Mouse (Mus musculus): ENCODE results near the gene Arhgap44.

The Arhgap44 gene

GRCm38 (mm10) chr11:65016754-65017153 lies 146.0 kb downstream of the Arhgap44 start:
- DNase-seq (ENCODE audit: inconsistent age in 2 of 2, low spot score in 1 of 2), result no peak

GRCm38 (mm10) chr11:65013906-65014305 lies 148.9 kb downstream of the Arhgap44 start:
- no peak for DNase-seq (ENCODE audit: inconsistent age in 2 of 2, low spot score in 1 of 2)

GRCm38 (mm10) chr11:65006047-65006446 lies 156.7 kb downstream of the Arhgap44 start:
- no peak for DNase-seq (ENCODE audit: inconsistent age in 2 of 2, low spot score in 1 of 2)

GRCm38 (mm10) chr11:65004836-65005235 lies 157.9 kb downstream of the Arhgap44 start:
- DNase-seq (ENCODE audit: inconsistent age in 2 of 2, low spot score in 1 of 2), result peak; percentile 29 to 63

- peak; percentile 72 to 81 for DNase-seq (ENCODE audit: inconsistent age in 2 of 2, low spot score in 1 of 2)
These were observed 159.2 kb downstream of the Arhgap44 start for GRCm38 (mm10) chr11:65003611-65004010.

GRCm38 (mm10) chr11:65001729-65002128 lies 161.0 kb downstream of the Arhgap44 start:
- DNase-seq (ENCODE audit: inconsistent age in 2 of 2, low spot score in 1 of 2), result no peak

- no peak for DNase-seq (ENCODE audit: inconsistent age in 2 of 2, low spot score in 1 of 2)
These were observed 163.1 kb downstream of the Arhgap44 start for GRCm38 (mm10) chr11:64999685-65000084.

- no peak for DNase-seq (ENCODE audit: inconsistent age in 2 of 2, low spot score in 1 of 2)
These were observed 164.3 kb downstream of the Arhgap44 start for GRCm38 (mm10) chr11:64998439-64998838.

- peak; percentile 32 to 76 for DNase-seq (ENCODE audit: inconsistent age in 2 of 2, low spot score in 1 of 2)
These were observed 174.2 kb downstream of the Arhgap44 start for GRCm38 (mm10) chr11:64988556-64988955.

GRCm38 (mm10) chr11:64979489-64979845 lies 183.3 kb downstream of the Arhgap44 start:
- DNase-seq (ENCODE audit: inconsistent age in 2 of 2, low spot score in 1 of 2), result no peak

GRCm38 (mm10) chr11:64978720-64979488 lies 183.9 kb downstream of the Arhgap44 start, which contains the start of gene Elac2:
Gene Elac2, plus strand, starts transcription at chr11:64979038.
- DNase-seq (ENCODE audit: inconsistent age in 2 of 2, low spot score in 1 of 2), result peak; percentile 98 to 99

- DNase-seq (ENCODE audit: inconsistent age in 2 of 2, low spot score in 1 of 2), result no peak
These were observed 190.3 kb downstream of the Arhgap44 start for GRCm38 (mm10) chr11:64972418-64972817.

- peak; percentile 65 to 80 for DNase-seq (ENCODE audit: inconsistent age in 2 of 2, low spot score in 1 of 2)
These were observed 191.2 kb downstream of the Arhgap44 start for GRCm38 (mm10) chr11:64971471-64971988.

GRCm38 (mm10) chr11:64968939-64969342 lies 193.8 kb downstream of the Arhgap44 start:
- no peak for DNase-seq (ENCODE audit: inconsistent age in 2 of 2, low spot score in 1 of 2)

- peak; percentile 69 to 89 for DNase-seq (ENCODE audit: inconsistent age in 2 of 2, low spot score in 1 of 2)
These were observed 194.3 kb downstream of the Arhgap44 start for GRCm38 (mm10) chr11:64968507-64968906.

- no peak for DNase-seq (ENCODE audit: inconsistent age in 2 of 2, low spot score in 1 of 2)
These were observed 200.1 kb downstream of the Arhgap44 start for GRCm38 (mm10) chr11:64962629-64963028.

GRCm38 (mm10) chr11:64956962-64957729 lies 205.6 kb downstream of the Arhgap44 start:
- DNase-seq (ENCODE audit: inconsistent age in 2 of 2, low spot score in 1 of 2), result no peak
